Mouse (Mus musculus) lung, adult 2 months (tissue): ENCODE data around the gene Ces1g. TPM values are rescaled to one million over a fixed set of nuclear protein-coding genes. Genes with fewer than 3 reads are reported as not detected.

Experiments used
- DNase-seq: peaks from one replicate; pipeline ENCODE4 v3.0.0; 2022
- H3K4me1 ChIP-seq: fragments of 200-500 bp; 2 replicates; pipeline ENCODE4 v1.6.1; 2011; ENCODE audit warnings: low read length; ENCODE audit not compliant: control insufficient read depth, insufficient read depth
- H3K4me3 ChIP-seq: fragments of 200-500 bp; replicated peaks from 2 replicates; pipeline ENCODE3; 2011; ENCODE audit warnings: low read depth, mild to moderate bottlenecking, control low read depth, low read length; ENCODE audit errors: extremely low read depth
- CTCF ChIP-seq: fragments of 200-500 bp; IDR thresholded peaks from 2 replicates; pipeline ENCODE4 v1.5.1; 2011; ENCODE audit warnings: mild to moderate bottlenecking, low read length, control low read depth; ENCODE audit not compliant: insufficient read depth
- POLR2A ChIP-seq: fragments of 200-500 bp; IDR thresholded peaks from 2 replicates; pipeline ENCODE4 v1.6.1; 2011; ENCODE audit warnings: low read depth, mild to moderate bottlenecking, control low read depth, low read length, borderline replicate concordance; ENCODE audit errors: extremely low read depth
- WGBS: fragments of 180-500 bp; shearing (Covaris S2); methylation state at CpG from one replicate; pipeline ENCODE4 v1.1.7; 2018; 5-methylcytosine and 5-hydroxymethylcytosine counted together
- polyA plus RNA-seq: library from polyadenylated mRNA; depleted of rRNA; stranded (reverse); fragments of >200 nt; gene quantifications from 2 replicates; pipeline ENCODE4 v1.2.3, GENCODE M21; 2012; rRNA removed

Gene Ces1g
- polyA plus RNA-seq, 1 experiment = 2.4 TPM

GRCm38 (mm10) chr8:93282349-93282748 lies 54.8 kb downstream of the Ces1g start:
- no peaks in the 10 kb centered on the region for H3K4me1 ChIP-seq
- DNase-seq = no peak
- H3K4me3 ChIP-seq = no peak overlapping the region
- 60% methylated on average over 3 of the region's 3 CpGs for WGBS
- no peak for TF ChIP-seq POLR2A
- TF ChIP-seq CTCF = no peak

GRCm38 (mm10) chr8:93279556-93279955 lies 57.6 kb downstream of the Ces1g start, which contains the start of gene Ces1f:
TSS of gene Ces1f (minus strand) at chr8:93279747.
- no peak for DNase-seq
- TF ChIP-seq POLR2A = no peak
- TF ChIP-seq CTCF = no peak
- H3K4me1 ChIP-seq = no peaks in the 10 kb centered on the region
- WGBS = 91% methylated on average over 1 of the region's 1 CpGs
- no peak within 1 kb of the TSS for H3K4me3 ChIP-seq

GRCm38 (mm10) chr8:93278176-93278805 lies 58.8 kb downstream of the Ces1g start:
- no peak for TF ChIP-seq POLR2A
- no peak for TF ChIP-seq CTCF
- 72% methylated on average over 4 of the region's 4 CpGs for WGBS
- DNase-seq = no peak
- Histone ChIP-seq H3K4me1 (no peaks in the 10 kb centered on the region), H3K4me3 (no peak overlapping the region)

GRCm38 (mm10) chr8:93274609-93275008 lies 62.5 kb downstream of the Ces1g start:
- DNase-seq = no peak
- H3K4me1 ChIP-seq = no peaks in the 10 kb centered on the region
- H3K4me3 ChIP-seq = no peak overlapping the region
- no peak for TF ChIP-seq CTCF
- no peak for TF ChIP-seq POLR2A
- WGBS = 83% methylated on average over 4 of the region's 4 CpGs

GRCm38 (mm10) chr8:93273321-93273720 lies 63.8 kb downstream of the Ces1g start:
- no peak overlapping the region for H3K4me3 ChIP-seq
- 75% methylated on average over 3 of the region's 3 CpGs for WGBS
- TF ChIP-seq CTCF (no peak), POLR2A (no peak)
- no peak for DNase-seq
- no peaks in the 10 kb centered on the region for H3K4me1 ChIP-seq

- 53% methylated on average over 4 of the region's 4 CpGs for WGBS
- TF ChIP-seq CTCF = no peak
- no peak for TF ChIP-seq POLR2A
- no peak for DNase-seq
- no peak overlapping the region for H3K4me3 ChIP-seq
- H3K4me1 ChIP-seq = no peaks in the 10 kb centered on the region
Measured at GRCm38 (mm10) chr8:93272686-93273085, 64.4 kb downstream of the Ces1g start.

GRCm38 (mm10) chr8:93261436-93261835 lies 75.7 kb downstream of the Ces1g start:
- Histone ChIP-seq H3K4me3 (no peak overlapping the region), H3K4me1 (no peaks in the 10 kb centered on the region)
- TF ChIP-seq POLR2A (no peak), CTCF (no peak)
- DNase-seq = no peak
- 42% methylated on average over 2 of the region's 2 CpGs for WGBS

GRCm38 (mm10) chr8:93252400-93252925 lies 84.6 kb downstream of the Ces1g start:
- TF ChIP-seq POLR2A (no peak), CTCF (no peak)
- WGBS = 98% methylated on average over 1 of the region's 1 CpGs
- no peak for DNase-seq
- no peak overlapping the region for H3K4me3 ChIP-seq
- no peaks in the 10 kb centered on the region for H3K4me1 ChIP-seq

Other genes starting within 250 kb of the Ces1g start
- gene Ces1c, start 206.0 kb downstream of the Ces1g start, polyA plus RNA-seq = 0.22 and 0.34 TPM in 2 replicates
- gene Ces1d, start 139.5 kb downstream of the Ces1g start, polyA plus RNA-seq = 654 and 895 TPM in 2 replicates
- gene Ces1e, start 107.7 kb downstream of the Ces1g start, polyA plus RNA-seq = 4.3 and 8.1 TPM in 2 replicates
- 2.8 and 4.0 TPM in 2 replicates for gene Ces1f, start 57.6 kb downstream of the Ces1g start, polyA plus RNA-seq
- 0.12 and 8.6 TPM in 2 replicates for gene Ces1h, start 42.4 kb upstream of the Ces1g start, polyA plus RNA-seq
- gene Ces5a, start 198.5 kb upstream of the Ces1g start, polyA plus RNA-seq = not detected in 2 replicates